23 mouse cellular contexts compared by ENCODE assay signal in the genomic region with DNA sequence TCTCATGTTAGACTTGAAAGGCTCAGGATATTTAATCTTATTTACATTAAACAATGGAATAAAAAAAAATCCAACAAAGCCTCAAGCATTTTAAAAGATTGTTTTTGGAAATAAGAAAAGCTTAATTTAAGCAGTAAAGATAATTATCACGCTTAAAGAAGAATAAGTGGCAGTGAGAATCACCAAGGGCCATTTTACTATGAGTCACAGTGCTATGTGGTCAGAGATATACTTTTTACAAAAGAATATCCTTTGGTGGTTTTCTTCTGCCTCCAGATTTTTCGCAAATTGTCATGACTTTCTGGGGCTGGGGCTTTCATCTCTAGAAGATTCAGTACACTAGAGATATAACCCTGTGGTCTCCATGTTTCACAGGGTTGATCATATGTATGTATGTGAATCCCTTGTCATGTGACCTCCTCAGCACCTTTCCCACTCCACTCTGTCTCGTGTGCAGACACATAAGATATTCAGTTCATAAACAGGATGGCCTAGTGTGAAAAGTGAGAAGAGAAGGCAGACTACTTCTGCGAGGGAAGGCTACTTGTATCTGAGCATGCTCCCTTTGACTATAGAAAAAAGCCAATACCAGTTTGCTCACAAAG. TPM values are rescaled to one million over a fixed set of nuclear protein-coding genes. Genes with fewer than 3 reads are reported as not detected.
A peak's percentile ranks its signal among the peaks of the same experiment; 100 is the strongest.
DNase-seq lines count a peak whose midpoint lies in the region; ATAC-seq and TF ChIP-seq lines count a peak whose summit lies in the region.
"Had no signal": no experiment of that assay in that cellular context is flagged by ENCODE, and none has a peak within 500 bp of the region (broad histone marks: within the 10 kb centered on the region; RNA-seq: fewer than 3 reads in every experiment).

No protein-coding gene starts in this region.

- peak; percentile 6 for ATAC-seq in activated CD4-positive, CD25-positive, alpha-beta regulatory T cell, adult 4 months
- no peak for ATAC-seq in hindbrain, postnatal 0 days
- ATAC-seq: forebrain, embryonic 13.5 days; forebrain, embryonic 16.5 days had no signal

- no peak overlapping the region for H3K4me3 ChIP-seq in hindbrain, postnatal 0 days (ENCODE audit: low read length)
- H3K4me3 ChIP-seq: forebrain, embryonic 10.5 days; forebrain, embryonic 13.5 days; heart, adult 2 months; heart, embryonic 10.5 days; heart, embryonic 13.5 days; hindbrain, embryonic 12.5 days; hindbrain, embryonic 15.5 days had no signal

- H3K36me3 ChIP-seq in hindbrain, postnatal 0 days (ENCODE audit: insufficient read depth, low read length) = no peaks in the 10 kb centered on the region
- H3K36me3 ChIP-seq: forebrain, embryonic 10.5 days; heart, embryonic 10.5 days; heart, embryonic 13.5 days; hindbrain, embryonic 12.5 days; hindbrain, embryonic 15.5 days had no signal

- H3K27me3 ChIP-seq in hindbrain, postnatal 0 days (ENCODE audit: insufficient read depth, low read length) = no peaks in the 10 kb centered on the region
- H3K27me3 ChIP-seq: forebrain, embryonic 13.5 days; heart, embryonic 13.5 days; hindbrain, embryonic 12.5 days; hindbrain, embryonic 15.5 days had no signal

- H3K9me3 ChIP-seq in hindbrain, postnatal 0 days (ENCODE audit: low read length) = no peaks in the 10 kb centered on the region
- H3K9me3 ChIP-seq: forebrain, embryonic 10.5 days; forebrain, embryonic 13.5 days; heart, embryonic 10.5 days; heart, embryonic 13.5 days; hindbrain, embryonic 12.5 days; hindbrain, embryonic 15.5 days had no signal

- peak; percentile 40 for DNase-seq in 416B (ENCODE audit: low read depth)
- peak; percentile 15 for DNase-seq in CD4-positive, CD25-positive, alpha-beta regulatory T cell, adult 2 months (ENCODE audit: low read depth, low spot score)
- DNase-seq in kidney, postnatal 25 days = no peak
- DNase-seq in hindbrain, postnatal 0 days (ENCODE audit: low spot score) = no peak
- no peak for DNase-seq in layer of hippocampus, adult 8-10 months (ENCODE audit: low spot score in 2 of 2)
- DNase-seq: adrenal gland, postnatal 10 days; adrenal gland, postnatal 36 days; cerebellum, adult 18-20 months; cerebellum, adult 9-10 months; cerebellum, postnatal 14 days; gastrocnemius, postnatal 10 days; gastrocnemius, postnatal 36 days; heart, adult 2 months; heart, postnatal 14 days; heart, postnatal 4 days had no signal

- H3K9ac ChIP-seq in hindbrain, postnatal 0 days (replicated peaks; ENCODE audit: low read length) = no peak overlapping the region
- H3K9ac ChIP-seq: forebrain, embryonic 13.5 days; heart, embryonic 13.5 days; hindbrain, embryonic 12.5 days; hindbrain, embryonic 15.5 days had no signal

- H3K4me2 ChIP-seq in hindbrain, postnatal 0 days (ENCODE audit: low read depth, low read length) = no peak overlapping the region
- H3K4me2 ChIP-seq: forebrain, embryonic 13.5 days; heart, embryonic 13.5 days; hindbrain, embryonic 12.5 days; hindbrain, embryonic 15.5 days had no signal

- H3K4me1 ChIP-seq in hindbrain, postnatal 0 days (ENCODE audit: insufficient read depth, low read length) = no peaks in the 10 kb centered on the region
- H3K4me1 ChIP-seq: forebrain, embryonic 10.5 days; forebrain, embryonic 13.5 days; heart, embryonic 10.5 days; heart, embryonic 13.5 days; hindbrain, embryonic 12.5 days; hindbrain, embryonic 15.5 days had no signal

- TF ChIP-seq CTCF in hindbrain, postnatal 0 days (IDR thresholded peaks at IDR 0.05; ENCODE audit: low read depth) = no peak

- H3K27ac ChIP-seq in hindbrain, postnatal 0 days = no peak overlapping the region
- H3K27ac ChIP-seq: forebrain, embryonic 10.5 days; forebrain, embryonic 13.5 days; heart, adult 2 months; heart, embryonic 10.5 days; heart, embryonic 13.5 days; hindbrain, embryonic 12.5 days; hindbrain, embryonic 15.5 days had no signal

- WGBS in hindbrain, postnatal 0 days = 80% methylated on average over 4 of the region's 4 CpGs

RNA-seq across cellular contexts. Expression of a gene that starts 50.8 kb away (rescaled TPM):
- 100 to 1,000 TPM; 133 to 141 TPM for polyA plus RNA-seq in activated CD4-positive, CD25-positive, alpha-beta regulatory T cell, adult 4 months (2017; shearing (Covaris generic))
- 61.3 and 62.2 TPM in 2 replicates for total RNA-seq in hindbrain, postnatal 0 days (2014; rRNA removed)
- polyA plus RNA-seq in hindbrain, postnatal 0 days (2015; fragmentation: Nextera tagmentation; extraction: Ambion mirVana) = 78.3 and 78.9 TPM in 2 replicates
- 10 to 100 TPM; 53.7 to 72.2 (median 64.1) TPM for total RNA-seq in layer of hippocampus, adult 8-10 months (2022)

Comparison
In these comparisons a context has a peak if more than half of its experiments do, and no peak if none do; other contexts are left out.
1. DNase-seq: peak in 416B (single experiment) and CD4-positive, CD25-positive, alpha-beta regulatory T cell, adult 2 months (single experiment); none in kidney, postnatal 25 days (0 of 2), hindbrain, postnatal 0 days (single experiment) and layer of hippocampus, adult 8-10 months (0 of 2).